Mouse (Mus musculus) spleen, postnatal 36 days (tissue): Measurements from ENCODE around the gene Meis2.

Experiments used
- DNase-seq, 2 experiments: peaks; one replicate each; pipeline ENCODE4 v3.0.0; 2022; ENCODE audit warnings: low spot score in 2 of 2, mixed read lengths in 1 of 2

The Meis2 gene

DNA sequence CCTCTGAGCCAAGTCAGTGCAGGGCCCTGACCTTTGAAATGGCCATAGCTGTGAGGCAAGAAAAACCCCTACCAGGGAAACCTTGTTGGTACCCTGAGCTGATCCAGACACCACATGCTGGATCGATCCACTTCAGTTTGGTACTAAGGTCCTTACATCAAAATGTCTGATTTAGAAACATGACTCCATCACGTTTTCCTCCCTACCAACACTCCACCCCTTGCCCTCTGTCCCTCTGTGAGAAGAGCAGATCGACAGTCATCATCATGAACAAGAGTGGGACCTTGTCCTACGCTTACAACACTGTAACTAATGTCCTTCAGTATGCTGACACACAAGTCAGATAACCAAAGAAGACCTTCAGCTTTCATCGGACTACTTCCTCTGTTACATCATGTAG, 66.8 kb downstream of the Meis2 start:
- no peak for DNase-seq

DNA sequence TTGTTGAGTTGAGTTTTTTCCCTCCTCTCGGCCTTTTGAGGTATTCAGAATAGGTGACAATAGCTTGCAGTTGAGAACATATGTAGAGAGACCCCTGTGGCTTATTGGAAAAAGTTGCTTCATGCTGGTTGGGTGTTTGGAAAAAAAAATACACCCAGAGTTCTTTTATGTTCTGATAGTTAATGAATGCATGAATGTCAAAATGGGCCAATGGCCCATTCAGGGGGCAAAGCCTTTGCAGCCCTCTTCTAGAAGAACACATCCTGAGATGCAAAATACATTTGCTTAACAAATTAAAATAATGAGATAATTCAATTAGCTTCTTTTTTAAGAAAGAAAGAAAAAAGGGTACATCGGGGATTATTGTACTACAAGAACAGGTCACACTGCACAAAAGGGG, 69.2 kb downstream of the Meis2 start:
- no peak for DNase-seq

DNA sequence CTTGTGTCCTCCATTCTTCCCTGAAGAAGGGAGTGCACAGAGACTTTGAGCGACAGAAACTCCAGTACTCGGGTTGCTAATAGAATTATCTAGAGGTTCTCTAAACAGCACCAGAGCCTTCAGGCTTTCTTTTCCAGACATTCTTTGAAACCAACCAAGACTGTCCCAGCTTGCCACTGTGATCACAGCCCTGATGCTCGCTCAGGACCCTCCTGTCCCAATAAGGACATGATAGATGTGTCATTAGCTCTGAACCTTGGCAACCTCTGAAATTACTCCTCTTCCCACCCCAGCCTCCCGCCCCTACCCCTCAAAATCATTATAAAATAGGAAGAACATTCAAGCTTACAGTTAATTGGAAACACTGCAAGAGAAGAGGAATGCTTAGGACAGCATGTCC, 71.8 kb downstream of the Meis2 start:
- DNase-seq = no peak

DNA sequence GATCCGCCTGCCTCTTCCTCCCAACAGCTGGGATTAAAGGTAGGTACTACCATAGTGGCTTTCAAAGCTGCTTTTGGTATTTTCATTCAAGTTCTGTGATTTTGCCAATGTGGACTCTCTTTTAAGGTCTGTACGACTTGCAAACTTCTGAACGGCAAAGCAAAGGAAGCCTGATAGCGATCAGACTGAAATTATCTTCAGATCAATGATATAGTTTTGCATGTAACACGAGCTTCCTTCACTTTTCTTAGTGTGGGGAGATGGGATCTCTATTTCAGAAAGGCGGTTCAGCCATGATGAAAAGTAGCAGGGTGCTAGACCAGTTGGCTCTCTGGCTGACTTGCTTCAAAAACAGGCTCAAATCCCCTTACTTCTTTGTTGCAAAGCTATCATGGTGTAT, 76.4 kb downstream of the Meis2 start:
- no peak for DNase-seq

DNA sequence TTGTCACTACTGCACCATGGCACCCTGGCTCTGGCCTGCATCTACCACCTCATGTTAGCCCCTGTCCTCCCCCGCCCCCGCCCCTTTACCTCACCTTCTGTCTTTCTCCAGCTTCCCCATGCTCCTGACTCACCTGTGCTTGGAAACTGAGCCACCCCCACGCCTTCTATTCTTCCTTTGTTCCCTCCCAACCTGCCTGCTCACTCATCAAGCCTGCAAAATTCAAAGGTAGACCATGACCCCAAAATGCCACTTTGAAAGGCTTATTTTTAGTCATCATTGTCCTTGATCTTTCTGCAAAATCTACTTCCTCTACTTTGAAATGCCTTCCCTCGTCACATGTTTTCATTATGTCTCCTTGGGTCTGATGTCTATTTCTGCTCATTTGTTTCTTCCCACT, 77.2 kb downstream of the Meis2 start:
- DNase-seq = no peak

DNA sequence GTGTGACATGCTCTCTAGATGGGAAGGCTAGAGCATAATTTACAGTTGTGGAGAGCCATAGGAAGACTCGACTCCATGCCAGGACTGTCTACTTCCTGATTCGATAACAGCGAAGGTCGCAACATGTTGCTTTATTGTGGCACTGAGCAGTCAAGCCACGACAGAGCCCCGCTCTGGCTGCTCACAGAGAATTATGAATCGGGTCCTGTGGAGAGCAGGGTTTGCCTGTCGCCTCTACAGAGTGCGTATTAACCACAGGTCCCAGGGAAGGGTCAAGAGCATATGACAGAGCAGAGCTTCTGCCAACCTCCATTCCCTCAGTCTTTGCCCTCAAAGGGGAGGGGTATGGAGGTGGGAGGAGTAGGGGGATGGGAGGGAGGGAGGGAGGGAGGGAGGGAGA, 80.7 kb downstream of the Meis2 start:
- DNase-seq = no peak

DNA sequence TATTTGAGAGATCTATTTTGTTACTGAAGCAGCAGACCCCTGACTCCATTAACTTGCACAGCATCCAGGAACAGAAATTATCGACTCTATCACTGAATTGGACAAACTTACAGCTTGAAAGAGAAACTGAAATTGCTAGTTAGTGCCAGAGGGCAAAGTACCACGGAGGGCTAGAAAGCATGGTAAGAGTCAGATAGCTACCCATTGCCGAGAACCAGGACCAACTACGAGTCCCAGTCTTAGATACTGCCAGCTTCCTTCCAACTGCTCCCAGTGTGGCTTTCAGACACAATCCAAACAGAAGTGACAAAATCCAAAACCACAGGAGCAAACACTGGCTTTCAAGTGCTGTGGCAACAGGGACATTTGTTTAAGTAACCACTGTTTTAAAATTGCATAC, 81.2 kb downstream of the Meis2 start:
- DNase-seq = no peak

DNA sequence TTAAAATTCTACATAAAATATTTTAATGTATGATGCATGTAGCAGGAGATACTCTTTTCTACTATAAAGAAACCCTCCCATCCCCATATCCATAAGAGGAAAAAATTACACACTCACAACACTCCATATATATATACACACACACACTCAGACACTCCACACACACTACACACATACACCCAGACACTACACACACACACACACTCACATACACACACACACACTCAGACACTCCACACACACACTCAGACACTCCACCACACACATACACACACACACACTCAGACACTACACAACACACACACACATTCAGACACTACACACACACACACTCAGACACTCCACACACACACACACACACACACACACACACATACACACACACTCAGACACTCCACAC, 85.1 kb downstream of the Meis2 start:
- DNase-seq = no peak

DNA sequence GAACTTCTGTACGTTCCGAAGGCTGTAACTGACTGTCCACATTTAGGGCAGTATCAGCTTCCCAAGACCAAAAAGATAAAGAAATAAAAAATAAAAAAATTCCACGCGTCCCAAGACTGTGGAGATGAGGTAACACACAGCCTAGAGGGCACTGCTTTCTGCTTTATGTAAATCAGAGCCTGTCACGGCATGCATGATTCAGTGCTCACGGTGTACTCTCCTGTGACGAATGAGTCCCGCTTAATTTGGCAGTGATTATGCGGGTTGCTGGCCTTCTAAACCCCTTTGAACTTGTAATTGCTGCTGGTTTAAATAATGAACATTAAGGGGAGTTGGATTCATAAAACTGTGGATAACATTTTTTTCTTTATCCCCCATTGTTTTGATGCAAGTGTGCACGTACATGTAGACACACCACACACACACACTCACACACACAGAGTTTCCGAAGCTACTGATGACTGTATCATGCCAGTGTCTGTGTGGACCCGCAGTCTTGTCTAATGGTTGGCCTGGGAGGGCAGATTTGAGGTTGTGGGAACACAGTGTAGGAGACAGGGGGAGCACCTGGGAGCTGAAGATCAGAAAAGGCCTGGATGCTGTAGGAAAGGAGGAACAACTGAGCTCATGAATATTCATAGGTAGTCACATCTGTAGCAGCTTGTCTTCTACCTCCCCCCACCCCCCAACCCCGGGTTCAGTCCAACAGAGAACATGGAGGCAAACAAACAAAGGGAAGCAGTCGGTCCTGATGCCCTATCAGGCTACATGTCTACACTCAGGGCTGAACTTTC, 85.8 kb downstream of the Meis2 start:
- no peak for DNase-seq

DNA sequence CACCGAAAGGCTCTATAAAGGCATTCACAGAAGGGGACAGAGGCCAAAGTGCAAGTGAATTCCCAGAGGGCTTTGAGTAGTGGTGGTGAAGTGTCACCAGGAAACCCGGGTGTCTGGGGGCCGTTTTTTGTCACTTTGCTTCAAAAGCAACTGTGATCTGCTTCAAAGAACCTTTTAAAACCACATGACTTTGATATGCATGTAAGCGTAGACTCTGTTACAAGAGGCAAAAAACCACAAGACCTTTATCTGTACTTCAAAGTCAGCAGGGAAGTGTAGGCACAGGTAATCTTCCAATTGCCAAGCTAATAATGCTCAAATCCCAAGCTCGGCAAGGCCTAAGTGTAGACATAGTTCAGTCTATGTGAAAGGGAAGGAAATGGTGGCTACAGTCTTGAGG, 87.0 kb downstream of the Meis2 start:
- no peak for DNase-seq

DNA sequence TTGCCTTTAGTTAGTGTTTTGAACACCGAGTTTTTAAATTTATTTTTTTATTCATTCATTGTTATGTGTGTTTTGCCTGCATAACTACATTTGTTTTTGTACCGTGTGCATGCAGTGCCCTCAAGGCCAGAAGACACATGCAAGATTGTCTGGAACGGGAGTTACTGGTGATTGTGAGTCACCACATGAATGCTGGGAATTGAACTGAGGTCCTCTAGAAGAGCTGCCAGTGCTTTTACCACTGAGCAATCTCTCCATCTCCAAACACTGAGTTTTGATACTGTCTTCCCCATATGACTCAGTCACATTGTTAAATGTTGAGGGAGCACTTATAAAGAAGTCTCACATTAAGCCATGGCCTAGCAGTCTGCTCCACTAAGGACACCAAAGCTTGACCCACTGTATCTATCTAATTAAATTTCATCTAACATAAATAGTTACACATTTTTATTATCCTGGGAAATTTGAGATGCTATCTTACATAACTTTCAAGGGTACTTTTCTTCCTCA, 94.3 kb downstream of the Meis2 start:
- no peak for DNase-seq

DNA sequence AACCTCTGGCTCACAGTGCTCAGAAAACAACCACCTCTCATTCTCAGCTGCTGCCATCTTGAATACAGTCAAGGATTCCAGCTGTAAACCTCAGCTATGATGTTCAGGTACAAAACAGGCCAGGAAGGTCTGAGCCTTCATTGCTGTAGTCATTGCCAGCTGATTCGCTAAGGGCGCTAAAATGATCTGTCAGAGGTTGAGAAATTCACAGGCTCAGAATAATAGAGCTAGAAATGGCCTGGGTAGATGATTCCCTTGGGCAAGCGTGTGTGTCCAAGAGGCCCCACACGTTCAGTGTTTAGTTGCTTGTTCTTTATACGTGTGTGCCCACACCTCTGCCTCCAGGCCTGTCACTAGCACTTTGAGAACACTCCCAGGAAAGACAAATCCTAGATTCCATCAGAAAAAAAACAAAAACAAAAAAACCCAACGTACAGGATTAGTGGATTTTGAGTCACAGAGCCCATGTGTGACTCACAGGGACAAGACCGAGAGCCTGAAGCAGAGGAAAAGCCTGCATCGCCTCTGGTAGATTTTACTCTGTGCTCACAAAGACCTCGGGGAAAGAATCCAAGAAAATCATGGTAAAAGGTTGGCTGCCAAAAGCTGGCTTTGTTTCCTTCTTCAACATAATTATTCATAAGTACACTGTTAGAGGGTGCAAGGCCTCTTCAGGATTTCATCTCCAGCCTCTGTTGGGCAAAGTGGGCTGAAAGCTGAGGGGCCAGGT, 95.4 kb downstream of the Meis2 start:
- DNase-seq = no peak

DNA sequence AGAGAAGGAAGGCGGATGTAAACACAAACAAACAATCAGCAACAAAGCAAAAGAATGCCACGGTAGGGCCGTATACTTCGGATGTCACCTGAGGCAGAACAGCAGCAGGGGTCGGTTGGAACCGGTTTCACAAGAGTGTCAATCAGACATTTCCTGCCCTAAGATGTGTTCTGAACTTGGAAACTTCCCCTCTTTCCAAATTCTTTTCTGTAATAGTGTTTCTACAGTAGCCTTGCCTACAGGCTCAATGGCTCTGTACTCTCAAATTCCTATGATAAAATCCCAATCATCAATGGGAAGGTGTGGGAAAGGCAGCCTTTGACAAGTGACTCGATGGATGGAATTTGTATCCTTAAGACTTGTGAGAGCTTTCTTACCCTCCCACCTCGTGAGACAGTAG, 96.4 kb downstream of the Meis2 start:
- DNase-seq = no peak

DNA sequence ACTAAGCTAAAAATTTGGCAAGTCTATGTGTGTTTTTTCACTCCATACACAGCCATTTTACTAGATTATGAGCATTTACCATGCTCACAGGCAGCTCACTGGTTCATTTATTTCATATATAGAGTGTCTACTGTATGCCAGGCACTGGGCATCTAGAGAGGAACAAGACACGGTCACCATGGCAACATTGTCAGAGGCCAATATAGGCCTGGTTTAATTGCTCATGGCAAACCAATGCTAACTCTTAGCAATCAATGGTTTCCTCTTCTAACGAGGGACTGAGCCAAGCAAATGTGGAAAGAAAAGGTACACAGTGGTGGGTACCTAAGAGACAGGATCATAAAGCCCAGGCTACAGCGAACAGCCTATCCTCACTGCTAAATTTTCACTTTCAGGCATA, 100.7 kb downstream of the Meis2 start:
- no peak for DNase-seq

DNA sequence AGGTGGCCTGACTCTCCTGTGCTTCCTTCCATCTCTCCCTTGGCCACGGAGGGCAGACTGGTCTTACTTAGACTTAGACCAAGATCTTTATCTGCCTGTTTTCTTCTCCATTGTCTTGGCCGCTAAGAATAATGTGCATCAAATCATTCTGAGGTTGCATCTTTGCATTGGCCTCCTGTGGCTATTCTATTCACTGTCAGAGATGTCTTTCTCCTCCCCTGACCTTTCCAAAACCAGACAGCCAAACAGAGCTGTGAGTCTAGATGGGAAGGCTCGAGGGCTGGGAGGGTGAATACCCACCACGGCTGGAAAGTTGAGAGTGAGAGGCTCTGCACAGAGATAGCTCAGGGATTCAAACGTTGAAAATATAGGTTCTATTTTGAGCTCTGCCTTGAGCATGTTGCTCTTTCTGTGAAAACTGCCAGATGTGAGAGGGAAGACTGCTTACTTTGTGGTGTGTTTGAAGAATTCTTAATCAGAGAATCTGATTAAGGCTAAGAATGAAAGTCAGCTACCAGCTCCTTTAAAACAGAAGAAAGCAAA, 102.3 kb downstream of the Meis2 start:
- DNase-seq = no peak

DNA sequence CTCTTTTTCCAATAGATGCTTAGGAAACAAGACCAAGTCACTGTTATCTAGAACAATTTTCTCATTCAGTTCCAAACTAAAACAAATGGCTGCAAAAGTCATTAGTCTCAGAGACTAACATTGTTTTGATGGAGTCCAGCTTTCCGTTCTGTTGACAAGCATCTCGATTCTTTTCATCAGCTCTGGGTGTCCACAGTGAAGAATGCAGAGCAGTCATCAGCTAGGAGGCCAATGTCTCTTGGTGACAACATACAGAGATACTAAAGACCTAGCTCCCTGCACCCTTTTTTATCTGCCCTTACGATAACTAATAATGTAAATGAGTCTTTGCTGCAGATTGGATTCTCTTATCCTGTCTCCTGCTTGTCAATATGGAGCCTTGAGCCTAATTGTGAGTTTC, 102.9 kb downstream of the Meis2 start:
- DNase-seq = no peak

DNA sequence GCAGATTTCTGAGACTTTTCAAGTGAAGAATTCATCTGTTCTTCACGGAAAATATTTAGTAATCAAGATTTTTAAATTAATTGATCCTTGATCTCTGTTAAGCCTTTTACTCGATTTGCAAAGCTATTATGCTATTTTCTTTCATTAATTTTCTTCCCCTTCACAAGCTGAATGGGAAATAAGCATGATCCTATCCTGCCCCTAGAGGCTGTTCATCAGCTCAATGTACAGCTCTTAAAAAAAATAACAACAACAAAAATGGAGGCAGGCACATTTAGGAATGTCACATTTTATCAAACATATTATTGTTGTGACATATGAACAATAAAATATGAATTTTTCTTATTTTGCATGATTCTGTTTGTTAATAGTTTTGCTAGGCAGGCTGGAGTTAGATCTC, 103.5 kb downstream of the Meis2 start:
- DNase-seq = no peak

DNA sequence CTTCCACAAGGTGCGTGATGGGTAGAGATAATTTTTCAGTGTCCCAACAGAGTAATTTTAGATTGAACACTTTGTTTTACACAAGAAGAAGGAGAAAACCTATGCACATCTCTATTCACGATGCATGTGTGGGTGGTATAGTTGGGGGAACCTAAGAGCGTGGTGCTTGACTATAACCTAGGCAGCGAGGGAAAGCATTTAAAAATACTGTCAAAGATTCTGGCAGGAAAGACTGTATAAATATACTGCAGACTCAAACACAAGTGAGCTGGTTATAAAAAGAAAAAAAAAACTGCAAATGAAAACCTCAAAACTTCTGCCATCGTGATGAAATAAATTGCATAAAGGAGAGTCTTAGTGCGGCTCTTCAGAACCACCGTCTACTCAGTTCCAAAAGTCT, 105.0 kb downstream of the Meis2 start:
- DNase-seq = no peak

DNA sequence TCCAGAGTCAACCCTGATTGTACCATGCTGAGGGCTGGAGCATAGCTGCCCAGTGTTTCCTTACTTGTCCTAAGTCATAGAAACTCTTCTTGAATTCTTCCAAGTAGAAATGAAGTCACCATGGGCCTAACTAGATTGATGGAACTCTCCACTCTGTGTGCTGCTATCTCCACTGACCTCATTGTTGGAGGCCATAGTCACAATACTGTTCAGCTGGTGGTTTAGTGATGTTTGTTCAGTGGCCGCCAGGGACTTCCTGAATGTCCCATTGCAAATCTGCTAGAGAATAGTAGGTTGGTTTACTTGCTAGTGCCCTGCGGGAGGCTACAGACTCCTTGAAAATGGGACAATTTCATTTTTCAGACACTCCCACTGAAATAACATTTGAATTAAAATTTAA, 108.9 kb downstream of the Meis2 start:
- no peak for DNase-seq

DNA sequence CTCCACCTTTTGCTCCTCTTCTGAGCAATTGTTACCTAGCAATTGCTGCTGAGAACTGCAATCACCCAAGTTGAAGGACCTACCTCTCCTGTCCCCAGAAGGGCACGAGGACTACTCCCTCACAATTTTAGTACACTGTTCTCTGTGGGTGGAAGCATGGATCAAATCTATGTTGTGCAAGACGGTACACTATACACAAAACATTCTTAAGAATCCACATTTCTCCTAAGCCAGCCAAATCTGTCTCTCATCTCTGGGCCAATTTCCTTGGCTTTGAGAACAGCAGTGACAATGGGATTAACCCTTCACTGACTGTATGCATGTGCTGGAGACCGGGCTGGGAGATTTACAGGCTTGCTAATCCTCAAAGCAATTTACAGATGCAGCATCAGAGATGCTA, 115.0 kb downstream of the Meis2 start:
- no peak for DNase-seq

DNA sequence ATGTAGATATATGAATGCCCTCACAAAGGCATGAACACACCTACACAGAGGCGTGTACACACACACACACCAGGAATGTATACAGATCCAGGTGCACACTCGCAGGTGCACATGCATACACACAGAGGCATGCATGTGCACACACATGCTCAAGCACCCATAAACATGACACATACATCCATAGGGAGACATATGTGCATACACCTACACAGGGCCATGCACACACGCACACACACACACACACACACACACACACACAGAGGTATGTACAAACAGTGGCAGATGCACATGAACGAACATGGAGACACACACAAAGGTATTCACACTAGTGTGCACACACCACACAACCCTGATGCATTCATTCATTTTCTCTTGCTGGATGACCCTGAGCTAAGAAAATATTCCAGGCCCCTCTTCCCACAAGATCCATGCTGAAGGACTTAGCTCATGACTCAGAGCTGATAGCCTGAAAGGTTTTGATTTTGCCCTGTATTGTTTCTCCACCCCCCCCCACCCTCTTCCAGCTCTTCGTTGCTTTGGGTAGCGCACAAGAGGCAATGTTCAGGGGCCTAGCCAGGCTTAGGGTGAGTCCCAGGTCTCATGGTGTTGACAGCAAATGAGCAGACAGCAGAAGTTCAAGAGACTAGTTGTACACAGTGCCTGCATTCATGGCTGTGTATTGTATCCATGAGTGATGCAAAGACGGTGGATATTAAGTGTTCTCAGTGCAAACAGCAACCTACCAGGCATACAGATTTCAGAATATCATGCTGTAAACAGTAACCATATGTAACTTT, 116.8 kb downstream of the Meis2 start:
- DNase-seq = no peak

DNA sequence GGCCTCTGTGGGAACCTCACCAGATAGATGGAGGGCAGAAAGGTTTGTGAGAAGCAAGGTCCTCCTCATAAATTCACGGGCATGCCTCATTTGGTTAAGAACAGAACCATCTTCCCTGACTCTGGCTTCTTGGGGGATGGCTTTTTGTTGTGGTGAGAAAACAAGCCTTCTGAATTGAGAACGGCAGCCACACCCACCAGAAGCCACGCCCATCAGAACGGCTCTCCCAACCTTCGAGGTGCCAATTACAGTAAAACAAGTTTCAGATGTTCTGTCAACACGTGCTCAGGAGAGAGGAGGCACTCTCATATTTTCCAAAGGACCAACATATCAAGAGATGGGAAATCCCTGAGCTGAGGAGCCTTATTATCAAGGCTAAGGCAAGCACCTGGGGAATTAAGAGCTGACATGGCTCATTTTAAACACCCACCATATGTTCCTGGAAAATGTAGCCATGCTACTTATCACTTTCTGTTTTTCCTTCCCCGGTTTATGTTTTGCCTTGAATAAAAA, 117.9 kb downstream of the Meis2 start:
- no peak for DNase-seq
